Mouse (Mus musculus) ovary, adult 18-20 months (tissue): Measurements from ENCODE around the gene Gm11037.

Source experiments
- DNase-seq: peaks from one replicate; pipeline ENCODE4 v3.0.0; 2022; ENCODE audit warnings: low spot score, mixed read lengths

Gene Gm11037

GRCm38 (mm10) chr2:131179246-131179886 lies 46.1 kb downstream of the Gm11037 start:
- DNase-seq: peak; percentile 36

- peak; percentile 68 for DNase-seq
Measured at GRCm38 (mm10) chr2:131179990-131180587, 46.8 kb downstream of the Gm11037 start, which contains the start of gene Cenpb. Cenpb (minus strand) TSS chr2:131180067.
